Mouse (Mus musculus) G1E (cell line): ENCODE data around the gene Nae1. TPM values are rescaled to one million over a fixed set of nuclear protein-coding genes. Genes with fewer than 3 reads are reported as not detected.

Source experiments
- ATAC-seq: 2 replicates; pipeline ENCODE4 v1.8.0; 2016; ENCODE audit warnings: mild to moderate bottlenecking; ENCODE audit not compliant: insufficient number of reproducible peaks, poor library complexity, low FRiP score, severe bottlenecking; ENCODE audit errors: extremely low read depth
- DNase-seq: peaks from one replicate; pipeline ENCODE4 v3.0.0; 2012; ENCODE audit warnings: low spot score
- H3K27me3 ChIP-seq: 2 replicates; pipeline ENCODE4 v1.6.1; 2012; ENCODE audit warnings: mild to moderate bottlenecking, low read length, inconsistent platforms; ENCODE audit not compliant: insufficient read depth
- H3K36me3 ChIP-seq: replicated peaks from 2 replicates; pipeline ENCODE3; 2012; ENCODE audit warnings: mild to moderate bottlenecking, inconsistent platforms
- H3K4me1 ChIP-seq: 2 replicates; pipeline ENCODE4 v1.6.1; 2012; ENCODE audit warnings: low read depth, low read length, inconsistent platforms, mixed read lengths; ENCODE audit not compliant: insufficient read depth
- H3K4me3 ChIP-seq: 2 replicates; pipeline ENCODE4 v1.5.1; 2012; ENCODE audit warnings: low read depth, mild to moderate bottlenecking, inconsistent platforms, low read length, moderate library complexity, mixed read lengths
- H3K9me3 ChIP-seq: replicated peaks from 2 replicates; pipeline ENCODE4 v1.6.1; 2012; ENCODE audit warnings: inconsistent platforms
- CTCF ChIP-seq: IDR thresholded peaks from 2 replicates; pipeline ENCODE4 v1.5.1; 2012; ENCODE audit warnings: low read depth, low read length, inconsistent platforms, mixed read lengths
- GATA1 ChIP-seq: IDR thresholded peaks from 2 replicates; pipeline ENCODE4 v1.6.1; 2012; ENCODE audit warnings: borderline replicate concordance, low read length, inconsistent platforms, mixed read lengths
- GATA2 ChIP-seq: IDR thresholded peaks from 2 replicates; pipeline ENCODE4 v1.6.1; 2012; ENCODE audit warnings: low read depth, low read length, inconsistent platforms, borderline replicate concordance
- POLR2AphosphoS5 ChIP-seq: IDR thresholded peaks from 2 replicates; pipeline ENCODE4 v1.6.1; 2012; ENCODE audit warnings: low read depth, low read length, inconsistent platforms; ENCODE audit not compliant: insufficient replicate concordance
- TAL1 ChIP-seq: conservative IDR thresholded peaks from 2 replicates; pipeline ENCODE4 v1.6.1; 2012; ENCODE audit warnings: low read depth, low read length, inconsistent platforms, mixed read lengths
- polyA plus RNA-seq: library from polyadenylated mRNA; stranded (reverse); fragments of >175 nt; gene quantifications from 2 replicates; pipeline ENCODE4 v1.2.3, GENCODE M21; 2012
- total RNA-seq, 2 experiments: library from RNA; stranded (forward) in 1 of 2; stranded (reverse) in 1 of 2; fragments of 200-1000 nt in 1 of 2; fragments of >200 nt in 1 of 2; fragmentation: Nextera tagmentation in 1 of 2; gene quantifications; 2 replicates each; pipeline ENCODE4 v1.2.3; 2014 to 2017

Nae1 gene
- total and polyA plus RNA-seq, 3 experiments, result 6.4 to 120 (median 63.1) TPM

DNA sequence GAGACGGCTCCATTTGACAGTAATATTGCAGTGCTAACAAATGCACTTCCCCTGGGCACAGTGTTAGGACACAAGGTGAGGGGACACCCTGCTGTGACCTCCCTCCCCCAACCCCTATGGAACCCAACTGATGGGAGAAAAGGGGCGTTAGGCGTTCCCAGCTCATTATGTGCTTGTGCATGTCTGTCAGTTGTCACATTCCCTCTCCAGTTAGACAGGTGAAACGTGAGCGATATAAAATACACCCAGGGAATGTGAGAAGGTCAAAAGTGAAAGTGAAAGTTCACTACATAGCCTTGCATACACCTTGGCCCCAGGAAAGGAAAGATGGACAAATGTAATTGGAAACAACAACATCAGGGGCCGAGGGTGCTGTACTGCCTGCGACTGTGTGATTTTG lies 941 bp upstream of the Nae1 start:
- TF ChIP-seq CTCF (no peak), TAL1 (no peak), POLR2AphosphoS5 (no peak), GATA1 (no peak), GATA2 (no peak)
- 0 out of 2 replicates have a peak, but pooled peaks have one; percentile 6 for ATAC-seq
- Histone ChIP-seq H3K9me3 (no peaks in the 10 kb centered on the region), H3K27me3 (peaks cover 12% of the 10 kb centered on the region), H3K36me3 (peaks cover 8% of the 10 kb centered on the region), H3K4me3 (peak overlapping the region; percentile 95), H3K4me1 (peaks cover 28% of the 10 kb centered on the region)
- DNase-seq, result no peak

DNA sequence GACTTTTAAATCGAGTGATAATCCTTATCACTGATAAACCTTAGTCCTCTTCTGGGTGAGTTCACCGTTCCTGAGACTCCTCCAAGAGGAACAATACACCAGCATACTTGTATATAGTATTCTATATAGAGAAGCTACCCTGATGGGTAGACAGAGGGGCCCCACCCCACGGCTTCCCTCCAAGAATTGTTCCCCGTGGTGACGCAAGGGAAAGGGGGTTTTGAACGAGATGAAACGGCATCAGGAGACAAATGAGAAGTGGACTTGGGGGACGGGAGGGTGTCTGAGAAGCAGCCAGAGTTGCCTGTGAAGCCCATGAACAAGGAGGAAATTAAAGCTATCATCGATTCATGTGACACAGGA lies 323 bp upstream of the Nae1 start:
- Histone ChIP-seq H3K36me3 (peaks cover 13% of the 10 kb centered on the region), H3K27me3 (peaks cover 7% of the 10 kb centered on the region; the same call in 1 of the 2 replicates), H3K4me3 (peak overlapping the region; percentile 95), H3K9me3 (no peaks in the 10 kb centered on the region), H3K4me1 (peaks cover 28% of the 10 kb centered on the region)
- ATAC-seq, result peak; percentile 50
- peak; percentile 51 for DNase-seq
- TF ChIP-seq TAL1 (no peak), GATA2 (no peak)

- H3K27me3 ChIP-seq, result no peaks in the 10 kb centered on the region
These were observed 886 bp downstream of the Nae1 start for GRCm38 (mm10) chr8:104533551-104533950.

DNA sequence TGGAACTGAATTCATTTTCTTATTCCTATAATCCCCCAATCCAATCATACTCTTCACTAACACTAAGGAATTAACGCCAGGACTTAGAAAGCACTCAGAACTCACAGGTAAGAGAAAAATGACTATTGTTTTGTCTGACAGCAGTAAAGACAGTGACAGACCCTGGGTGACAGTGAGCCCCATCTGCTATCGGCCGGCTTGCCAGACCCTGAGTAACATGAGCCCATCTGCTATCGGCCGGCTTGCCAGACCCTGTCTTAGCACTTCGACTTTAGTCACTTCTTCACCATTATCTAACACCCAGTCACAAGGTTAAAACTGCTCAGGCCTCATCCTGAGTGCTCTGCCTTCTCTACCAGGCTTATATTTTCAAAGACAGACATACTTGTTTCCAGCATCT lies 4.8 kb downstream of the Nae1 start:
- Histone ChIP-seq H3K9me3 (no peaks in the 10 kb centered on the region), H3K4me1 (peaks cover 15% of the 10 kb centered on the region), H3K4me3 (no peak overlapping the region), H3K27me3 (no peaks in the 10 kb centered on the region), H3K36me3 (peaks cover 48% of the 10 kb centered on the region)
- TF ChIP-seq GATA1 (no peak), CTCF (no peak), POLR2AphosphoS5 (no peak), GATA2 (no peak), TAL1 (no peak)
- ATAC-seq, result no peak
- DNase-seq, result no peak

More at GRCm38 (mm10) chr8:104533551-104533950, 886 bp downstream of the Nae1 start:
- Histone ChIP-seq H3K4me1 (peaks cover 28% of the 10 kb centered on the region), H3K9me3 (no peaks in the 10 kb centered on the region), H3K36me3 (peaks cover 21% of the 10 kb centered on the region), H3K4me3 (peak overlapping the region; percentile 95)
- no peak for DNase-seq
- TF ChIP-seq GATA1 (no peak), GATA2 (no peak), POLR2AphosphoS5 (no peak), TAL1 (no peak), CTCF (no peak)
- ATAC-seq, result no peak

GRCm38 (mm10) chr8:104517872-104518271 lies 16.6 kb downstream of the Nae1 start:
- H3K4me3 ChIP-seq, result no peak overlapping the region
- no peak for ATAC-seq
- no peak for DNase-seq
- no peaks in the 10 kb centered on the region for H3K9me3 ChIP-seq
- H3K27me3 ChIP-seq, result no peaks in the 10 kb centered on the region
- peaks cover 71% of the 10 kb centered on the region for H3K36me3 ChIP-seq
- H3K4me1 ChIP-seq, result no peaks in the 10 kb centered on the region
- TF ChIP-seq TAL1, result no peak
- TF ChIP-seq GATA2, result no peak
- TF ChIP-seq POLR2AphosphoS5, result no peak
- no peak for TF ChIP-seq CTCF
- no peak for TF ChIP-seq GATA1

- ATAC-seq (no peak), DNase-seq (no peak)
- Histone ChIP-seq H3K27me3 (no peaks in the 10 kb centered on the region), H3K4me3 (no peak overlapping the region), H3K36me3 (peaks cover 45% of the 10 kb centered on the region), H3K9me3 (no peaks in the 10 kb centered on the region), H3K4me1 (no peaks in the 10 kb centered on the region)
- no peak for TF ChIP-seq CTCF
- no peak for TF ChIP-seq GATA1
- TF ChIP-seq TAL1, result no peak
- TF ChIP-seq POLR2AphosphoS5, result no peak
- no peak for TF ChIP-seq GATA2
These were observed 24.3 kb downstream of the Nae1 start for GRCm38 (mm10) chr8:104510134-104510533.
